In the genomic region with DNA sequence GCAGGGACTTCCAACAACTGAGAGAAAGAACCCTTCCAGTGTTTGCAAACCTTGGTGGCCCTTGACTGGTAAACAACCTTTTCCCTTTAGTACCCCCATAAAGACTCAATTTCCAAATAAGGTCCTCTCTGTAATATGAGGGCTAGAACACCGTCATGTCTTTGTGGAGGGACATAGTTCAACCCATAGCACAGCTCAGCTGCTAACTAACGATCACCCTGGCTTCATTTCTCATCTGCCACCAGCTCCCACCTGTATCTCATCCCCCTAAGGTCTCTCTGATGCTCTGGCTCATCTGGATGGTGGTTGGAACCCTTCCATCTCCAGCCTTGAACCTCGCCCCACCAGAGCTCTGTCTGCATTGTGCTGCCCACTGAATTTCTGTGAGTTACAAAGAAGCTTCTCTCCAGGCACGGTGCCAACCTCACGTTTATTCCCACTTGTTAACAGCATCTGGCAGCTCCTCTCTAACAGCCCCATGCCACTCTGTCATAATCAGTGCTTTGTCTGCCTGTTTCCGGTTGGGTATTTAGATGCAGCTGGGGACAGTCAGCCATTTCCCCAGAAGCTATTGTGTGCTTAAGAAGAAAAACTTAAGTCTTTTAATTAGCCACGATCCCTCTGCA, we compare ENCODE assay signal across 8 mouse cellular contexts.
DNase-seq lines count a peak whose midpoint lies in the region; ATAC-seq and TF ChIP-seq lines count a peak whose summit lies in the region.

No protein-coding gene starts in this region.

- peak; percentile 88 for DNase-seq in heart, adult 11 months
- no peak for DNase-seq in lung, postnatal 36 days
- DNase-seq in midbrain, embryonic 14.5 days: peak; percentile 69
- DNase-seq in thymus, postnatal 36 days: no peak

- H3K9me3 ChIP-seq in heart, embryonic 12.5 days (replicated peaks): no peaks in the 10 kb centered on the region
- no peaks in the 10 kb centered on the region for H3K9me3 ChIP-seq in lung, embryonic 15.5 days
- no peaks in the 10 kb centered on the region for H3K9me3 ChIP-seq in forebrain, embryonic 13.5 days (replicated peaks)
- H3K9me3 ChIP-seq in midbrain, embryonic 14.5 days (ENCODE audit: control insufficient read depth, low read length): no peaks in the 10 kb centered on the region
- no peaks in the 10 kb centered on the region for H3K9me3 ChIP-seq in intestine, postnatal 0 days (ENCODE audit: control insufficient read depth)

- TF ChIP-seq CTCF in intestine, postnatal 0 days (IDR thresholded peaks at IDR 0.05; ENCODE audit: low read depth): no peak

- 57% methylated on average over 7 of the region's 7 CpGs for WGBS in heart, embryonic 12.5 days
- 34% methylated on average over 7 of the region's 7 CpGs for WGBS in lung, embryonic 15.5 days
- whole genome bisulfite sequencing in forebrain, embryonic 13.5 days: 28% methylated on average over 7 of the region's 7 CpGs
- WGBS in midbrain, embryonic 14.5 days: 46% methylated on average over 7 of the region's 7 CpGs
- 50% methylated on average over 7 of the region's 7 CpGs for WGBS in intestine, postnatal 0 days

- no peak for ATAC-seq in heart, embryonic 12.5 days (ENCODE audit: insufficient number of reproducible peaks, low FRiP score)
- peak; percentile 82 for ATAC-seq in lung, embryonic 15.5 days (ENCODE audit: borderline replicate concordance, extremely low read depth, low FRiP score, low TSS enrichment)
- ATAC-seq in forebrain, embryonic 13.5 days: peak; percentile 78
- ATAC-seq in midbrain, embryonic 14.5 days (ENCODE audit: low FRiP score, low TSS enrichment): no peak; the same call in 1 of the 2 replicates
- ATAC-seq in intestine, postnatal 0 days: no peak

- no peak overlapping the region for H3K4me3 ChIP-seq in heart, embryonic 12.5 days
- no peak overlapping the region for H3K4me3 ChIP-seq in lung, embryonic 15.5 days
- no peak overlapping the region for H3K4me3 ChIP-seq in forebrain, embryonic 13.5 days
- no peak overlapping the region for H3K4me3 ChIP-seq in midbrain, embryonic 14.5 days (replicated peaks; ENCODE audit: low read depth, low read length)
- no peak overlapping the region for H3K4me3 ChIP-seq in intestine, postnatal 0 days (ENCODE audit: low read depth, low read length)

- no peak overlapping the region for H3K9ac ChIP-seq in heart, embryonic 12.5 days
- H3K9ac ChIP-seq in lung, embryonic 15.5 days: no peak overlapping the region
- H3K9ac ChIP-seq in forebrain, embryonic 13.5 days: no peak overlapping the region
- H3K9ac ChIP-seq in midbrain, embryonic 14.5 days (replicated peaks; ENCODE audit: low read length): no peak overlapping the region
- no peak overlapping the region for H3K9ac ChIP-seq in intestine, postnatal 0 days (ENCODE audit: low read depth, low read length)

- no peak overlapping the region for H3K4me2 ChIP-seq in heart, embryonic 12.5 days
- no peak overlapping the region for H3K4me2 ChIP-seq in lung, embryonic 15.5 days
- H3K4me2 ChIP-seq in forebrain, embryonic 13.5 days: no peak overlapping the region
- no peak overlapping the region for H3K4me2 ChIP-seq in midbrain, embryonic 14.5 days (ENCODE audit: low read length)
- no peak overlapping the region for H3K4me2 ChIP-seq in intestine, postnatal 0 days (replicated peaks; ENCODE audit: low read depth)

- H3K27me3 ChIP-seq in heart, embryonic 12.5 days (replicated peaks): no peaks in the 10 kb centered on the region
- no peaks in the 10 kb centered on the region for H3K27me3 ChIP-seq in lung, embryonic 15.5 days
- H3K27me3 ChIP-seq in forebrain, embryonic 13.5 days: no peaks in the 10 kb centered on the region
- no peaks in the 10 kb centered on the region for H3K27me3 ChIP-seq in midbrain, embryonic 14.5 days (ENCODE audit: control insufficient read depth, insufficient read depth, low read length)
- no peaks in the 10 kb centered on the region for H3K27me3 ChIP-seq in intestine, postnatal 0 days (replicated peaks; ENCODE audit: control insufficient read depth, insufficient read depth, low read length)

- 0 out of 2 replicates have a peak, but pooled peaks cover 6% of the 10 kb centered on the region for H3K4me1 ChIP-seq in heart, embryonic 12.5 days (replicated peaks)
- H3K4me1 ChIP-seq in lung, embryonic 15.5 days: peaks cover 10% of the 10 kb centered on the region; the same call in 1 of the 2 replicates
- H3K4me1 ChIP-seq in forebrain, embryonic 13.5 days: peaks cover 9% of the 10 kb centered on the region
- H3K4me1 ChIP-seq in midbrain, embryonic 14.5 days (ENCODE audit: control insufficient read depth, insufficient read depth, low read length): no peaks in the 10 kb centered on the region
- H3K4me1 ChIP-seq in intestine, postnatal 0 days (replicated peaks; ENCODE audit: control insufficient read depth, insufficient read depth, low read length): no peaks in the 10 kb centered on the region

- no peak overlapping the region for H3K27ac ChIP-seq in heart, embryonic 12.5 days (ENCODE audit: poor library complexity, severe bottlenecking)
- H3K27ac ChIP-seq in lung, embryonic 15.5 days: peak overlapping the region; percentile 38; the same call in 1 of the 2 replicates
- no peak overlapping the region for H3K27ac ChIP-seq in forebrain, embryonic 13.5 days
- H3K27ac ChIP-seq in midbrain, embryonic 14.5 days (replicated peaks; ENCODE audit: low read depth, low read length): no peak overlapping the region
- H3K27ac ChIP-seq in intestine, postnatal 0 days (ENCODE audit: low read depth, low read length): no peak overlapping the region

- no peaks in the 10 kb centered on the region for H3K36me3 ChIP-seq in heart, embryonic 12.5 days
- no peaks in the 10 kb centered on the region for H3K36me3 ChIP-seq in lung, embryonic 15.5 days
- H3K36me3 ChIP-seq in forebrain, embryonic 13.5 days (ENCODE audit: poor library complexity, severe bottlenecking): no peaks in the 10 kb centered on the region
- H3K36me3 ChIP-seq in midbrain, embryonic 14.5 days (ENCODE audit: control insufficient read depth, insufficient read depth, low read length): no peaks in the 10 kb centered on the region
- no peaks in the 10 kb centered on the region for H3K36me3 ChIP-seq in intestine, postnatal 0 days (ENCODE audit: control insufficient read depth, insufficient read depth)

Comparison
In these comparisons a context has a peak if more than half of its experiments do, and no peak if none do; other contexts are left out.
1. DNase-seq: peak in heart, adult 11 months (single experiment) and midbrain, embryonic 14.5 days (single experiment); none in lung, postnatal 36 days (single experiment) and thymus, postnatal 36 days (0 of 2).
2. ATAC-seq: peak in lung, embryonic 15.5 days (single experiment) and forebrain, embryonic 13.5 days (single experiment); none in heart, embryonic 12.5 days (single experiment), midbrain, embryonic 14.5 days (single experiment) and intestine, postnatal 0 days (single experiment).